Mouse (Mus musculus) ES-E14 (cell line): ENCODE results near the gene Sp140.

Experiments used
- CHD2 ChIP-seq: IDR thresholded peaks from 2 replicates; pipeline ENCODE4 v1.6.1; 2014; ENCODE audit warnings: mild to moderate bottlenecking, low read depth, low read length, inconsistent platforms
- MAFK ChIP-seq: IDR thresholded peaks from 2 replicates; pipeline ENCODE4 v1.6.1; 2014; ENCODE audit warnings: mild to moderate bottlenecking, low read depth, low read length, inconsistent platforms; ENCODE audit not compliant: insufficient read depth
- ZC3H11A ChIP-seq: IDR thresholded peaks from 2 replicates; pipeline ENCODE4 v1.6.1; 2012; ENCODE audit warnings: low read depth, mild to moderate bottlenecking, inconsistent platforms, low read length, borderline replicate concordance
- ZNF384 ChIP-seq: IDR thresholded peaks from 2 replicates; pipeline ENCODE4 v1.6.1; 2012; ENCODE audit warnings: low read depth, low read length, inconsistent platforms

GRCm38 (mm10) chr1:85687346-85687745, 87.2 kb downstream of the Sp140 start:
- TF ChIP-seq ZC3H11A (no peak), CHD2 (no peak), ZNF384 (no peak), MAFK (no peak)
